Mouse (Mus musculus): ENCODE data around the gene Spock2.

GRCm38 (mm10) chr10:60151107-60151663, 45.2 kb downstream of the Spock2 start:
- no peak for TF ChIP-seq ZNF384 (IDR thresholded peaks at IDR 0.05; ENCODE audit: low read depth, low read length)
- TF ChIP-seq ZC3H11A (IDR thresholded peaks at IDR 0.05; ENCODE audit: borderline replicate concordance, low read depth, low read length), result no peak

Data from ES-E14 (cell line).